In genomic region chr13:21321890-21322494, GRCm38 (mm10) we compare ENCODE assay signal across 9 mouse cellular contexts. TPM values are rescaled to one million over a fixed set of nuclear protein-coding genes. Genes with fewer than 3 reads are reported as not detected.
DNase-seq lines count a peak whose midpoint lies in the region; ATAC-seq and TF ChIP-seq lines count a peak whose summit lies in the region.
"Had no signal": no experiment of that assay in that cellular context is flagged by ENCODE, and none has a peak within 500 bp of the region (broad histone marks: within the 10 kb centered on the region; RNA-seq: fewer than 3 reads in every experiment).

No protein-coding gene starts in this region.

- no peak for TF ChIP-seq POLR2A in brain, embryonic 14.5 days (IDR thresholded peaks at IDR 0.05; ENCODE audit: borderline replicate concordance, extremely low read depth, insufficient read depth, insufficient read length, poor library complexity, severe bottlenecking)

- 8% methylated on average over 18 of the region's 18 CpGs for WGBS in heart, postnatal 0 days
- WGBS in forebrain, embryonic 13.5 days: 1% methylated on average over 18 of the region's 18 CpGs
- WGBS in liver, embryonic 13.5 days (ENCODE audit: insufficient replicate concordance): 4% methylated on average over 18 of the region's 18 CpGs

- no peaks in the 10 kb centered on the region for H3K4me1 ChIP-seq in heart, postnatal 0 days (ENCODE audit: control insufficient read depth, insufficient read depth)
- H3K4me1 ChIP-seq in forebrain, embryonic 13.5 days: 0 out of 2 replicates have a peak, but pooled peaks cover 6% of the 10 kb centered on the region
- peaks cover 13% of the 10 kb centered on the region for H3K4me1 ChIP-seq in liver, embryonic 13.5 days (replicated peaks)

- no peak for TF ChIP-seq EP300 in heart, postnatal 0 days (IDR thresholded peaks at IDR 0.05; ENCODE audit: low read depth)

- no peak for DNase-seq in heart, postnatal 0 days (ENCODE audit: low spot score)
- no peak for DNase-seq in heart, postnatal 4 days
- DNase-seq in brain, embryonic 14.5 days (ENCODE audit: low read depth): peak; percentile 35
- no peak for DNase-seq in liver, embryonic 13.5 days
- peak; percentile 3 for DNase-seq in right cerebral cortex, postnatal 4 days
- no peak for DNase-seq in thymus, postnatal 10 days (ENCODE audit: low spot score in 2 of 2)
- no peak for DNase-seq in adrenal gland, postnatal 4 days (ENCODE audit: low spot score in 2 of 2)

- peak overlapping the region; percentile 40 for H3K4me3 ChIP-seq in heart, postnatal 0 days (ENCODE audit: low read depth, low read length)
- H3K4me3 ChIP-seq in forebrain, embryonic 13.5 days: peak overlapping the region; percentile 35
- H3K4me3 ChIP-seq in liver, embryonic 13.5 days (replicated peaks): peak overlapping the region; percentile 45

- H3K27me3 ChIP-seq in heart, postnatal 0 days (ENCODE audit: control insufficient read depth, insufficient read depth, low read length): no peaks in the 10 kb centered on the region
- peaks cover 14% of the 10 kb centered on the region; the same call in 1 of the 2 replicates for H3K27me3 ChIP-seq in forebrain, embryonic 13.5 days
- H3K27me3 ChIP-seq in liver, embryonic 13.5 days: peaks cover 40% of the 10 kb centered on the region

- no peaks in the 10 kb centered on the region for H3K36me3 ChIP-seq in heart, postnatal 0 days (replicated peaks; ENCODE audit: control insufficient read depth, insufficient read depth, low read length)
- H3K36me3 ChIP-seq in forebrain, embryonic 13.5 days (ENCODE audit: poor library complexity, severe bottlenecking): no peaks in the 10 kb centered on the region
- no peaks in the 10 kb centered on the region for H3K36me3 ChIP-seq in liver, embryonic 13.5 days

- no peaks in the 10 kb centered on the region for H3K9me3 ChIP-seq in heart, postnatal 0 days (replicated peaks; ENCODE audit: control insufficient read depth, low read length)
- H3K9me3 ChIP-seq in forebrain, embryonic 13.5 days (replicated peaks): no peaks in the 10 kb centered on the region
- H3K9me3 ChIP-seq in liver, embryonic 13.5 days (replicated peaks): no peaks in the 10 kb centered on the region

- peak overlapping the region; percentile 61 for H3K4me2 ChIP-seq in heart, postnatal 0 days (ENCODE audit: low read depth, low read length)
- H3K4me2 ChIP-seq in forebrain, embryonic 13.5 days: peak overlapping the region; percentile 56
- H3K4me2 ChIP-seq in liver, embryonic 13.5 days: peak overlapping the region; percentile 54

- ATAC-seq in heart, postnatal 0 days (ENCODE audit: insufficient read depth, low read depth): no peak
- ATAC-seq in forebrain, embryonic 13.5 days: no peak
- ATAC-seq in liver, embryonic 13.5 days (ENCODE audit: low read depth): no peak

- H3K27ac ChIP-seq in heart, postnatal 0 days (ENCODE audit: low read depth): no peak overlapping the region
- no peak overlapping the region for H3K27ac ChIP-seq in forebrain, embryonic 13.5 days
- no peak overlapping the region for H3K27ac ChIP-seq in liver, embryonic 13.5 days

- no peak overlapping the region for H3K9ac ChIP-seq in heart, postnatal 0 days (replicated peaks; ENCODE audit: low read depth, low read length)
- peak overlapping the region; percentile 30; the same call in 1 of the 2 replicates for H3K9ac ChIP-seq in forebrain, embryonic 13.5 days
- 0 out of 2 replicates have a peak overlapping the region, but pooled peaks have one; percentile 8 for H3K9ac ChIP-seq in liver, embryonic 13.5 days

- no peak for TF ChIP-seq CTCF in heart, postnatal 0 days (IDR thresholded peaks at IDR 0.05; ENCODE audit: low read depth)
- no peak for TF ChIP-seq CTCF in brain, embryonic 14.5 days (IDR thresholded peaks at IDR 0.05; ENCODE audit: borderline replicate concordance, extremely low read depth, insufficient read depth, insufficient read length)

RNA-seq across cellular contexts. Expression of gene Gpx6, which starts 10.1 kb away (rescaled TPM):
- total RNA-seq in heart, postnatal 0 days (2014; rRNA removed; ENCODE audit: low replicate concordance): not detected in 2 replicates
- not detected in 2 replicates for polyA plus RNA-seq in heart, postnatal 0 days (2015; fragmentation: Nextera tagmentation; extraction: Ambion mirVana)
- total RNA-seq in heart, postnatal 4 days (2021): not detected
- 0.11 TPM in 1 of 2 replicates, not detected in the other for polyA plus RNA-seq in brain, embryonic 14.5 days (2012; rRNA removed)
- not detected in 2 replicates for polyA plus RNA-seq in forebrain, embryonic 13.5 days (2015; fragmentation: Nextera tagmentation; extraction: Ambion mirVana)
- polyA plus RNA-seq in liver, embryonic 13.5 days (2015; fragmentation: Nextera tagmentation; extraction: Ambion mirVana): not detected in 2 replicates
- under 1 TPM in 1 of 2 experiments, not detected in 1; 0.81 TPM for total RNA-seq in adrenal gland, postnatal 4 days (2021)

RNA-seq across cellular contexts. Expression of gene Olfr1367, which starts 24.7 kb away (rescaled TPM):
- not detected in 2 replicates for total RNA-seq in heart, postnatal 0 days (2014; rRNA removed; ENCODE audit: low replicate concordance)
- not detected in 2 replicates for polyA plus RNA-seq in heart, postnatal 0 days (2015; fragmentation: Nextera tagmentation; extraction: Ambion mirVana)
- total RNA-seq in heart, postnatal 4 days (2021): not detected
- polyA plus RNA-seq in brain, embryonic 14.5 days (2012; rRNA removed): not detected in 2 replicates
- not detected in 2 replicates for polyA plus RNA-seq in forebrain, embryonic 13.5 days (2015; fragmentation: Nextera tagmentation; extraction: Ambion mirVana)
- polyA plus RNA-seq in liver, embryonic 13.5 days (2015; fragmentation: Nextera tagmentation; extraction: Ambion mirVana): not detected in 2 replicates
- not detected for total RNA-seq in adrenal gland, postnatal 4 days (2021)
- total RNA-seq: left cerebral cortex, adult 8-10 months had no signal

RNA-seq across cellular contexts. Expression of gene Gpx5, which starts 29.5 kb away (rescaled TPM):
- not detected in 2 replicates for total RNA-seq in heart, postnatal 0 days (2014; rRNA removed; ENCODE audit: low replicate concordance)
- not detected in 2 replicates for polyA plus RNA-seq in heart, postnatal 0 days (2015; fragmentation: Nextera tagmentation; extraction: Ambion mirVana)
- not detected for total RNA-seq in heart, postnatal 4 days (2021)
- polyA plus RNA-seq in brain, embryonic 14.5 days (2012; rRNA removed): 0.08 TPM in 2 replicates
- polyA plus RNA-seq in forebrain, embryonic 13.5 days (2015; fragmentation: Nextera tagmentation; extraction: Ambion mirVana): not detected in 2 replicates
- polyA plus RNA-seq in liver, embryonic 13.5 days (2015; fragmentation: Nextera tagmentation; extraction: Ambion mirVana): not detected in 2 replicates
- total RNA-seq in adrenal gland, postnatal 4 days (2021): not detected
- total RNA-seq: left cerebral cortex, adult 8-10 months had no signal

RNA-seq across cellular contexts. Expression of gene Zscan12, which starts 40.6 kb away (rescaled TPM):
- 3.6 and 7.8 TPM in 2 replicates for total RNA-seq in heart, postnatal 0 days (2014; rRNA removed; ENCODE audit: low replicate concordance)
- 5.2 TPM in 2 replicates for polyA plus RNA-seq in heart, postnatal 0 days (2015; fragmentation: Nextera tagmentation; extraction: Ambion mirVana)
- 1 to 10 TPM; 6.6 to 7.5 TPM for total RNA-seq in heart, postnatal 4 days (2021)
- polyA plus RNA-seq in brain, embryonic 14.5 days (2012; rRNA removed): 9.5 and 10.2 TPM in 2 replicates
- 16.4 and 18.1 TPM in 2 replicates for polyA plus RNA-seq in forebrain, embryonic 13.5 days (2015; fragmentation: Nextera tagmentation; extraction: Ambion mirVana)
- polyA plus RNA-seq in liver, embryonic 13.5 days (2015; fragmentation: Nextera tagmentation; extraction: Ambion mirVana): 4.4 and 5.0 TPM in 2 replicates
- 10 to 100 TPM; 12.0 to 13.0 TPM for total RNA-seq in adrenal gland, postnatal 4 days (2021)

Comparison
In these comparisons a context has a peak if more than half of its experiments do, and no peak if none do; other contexts are left out.
1. DNase-seq: peak in brain, embryonic 14.5 days (single experiment) and right cerebral cortex, postnatal 4 days (single experiment); none in heart, postnatal 0 days (single experiment), heart, postnatal 4 days (single experiment), liver, embryonic 13.5 days (single experiment), thymus, postnatal 10 days (0 of 2) and adrenal gland, postnatal 4 days (0 of 2).
2. Peak in every context shown above with its lines, with median percentiles within 50 percentile points of each other: H3K4me2 ChIP-seq and H3K4me3 ChIP-seq.